Mouse (Mus musculus) CH12.LX (cell line): ENCODE measurements around the gene Wdr95.

ENCODE experiments used
- CHD2 ChIP-seq: IDR thresholded peaks from 2 replicates; pipeline ENCODE4 v1.6.1; 2011; ENCODE audit warnings: low read length, improper control_type of control experiment
- CTCF ChIP-seq, 2 experiments: IDR thresholded peaks in 1 of 2; conservative IDR thresholded peaks in 1 of 2; 2 replicates each; pipeline ENCODE4 v1.5.1; 2011 to 2012; ENCODE audit warnings: low read depth in 2 of 2, low read length in 2 of 2, improper control_type of control experiment in 1 of 2, inconsistent platforms in 1 of 2, mild to moderate bottlenecking in 1 of 2, moderate library complexity in 1 of 2
- EP300 ChIP-seq: IDR thresholded peaks from 2 replicates; pipeline ENCODE4 v1.6.1; 2011; ENCODE audit warnings: low read length, improper control_type of control experiment
- ETS1 ChIP-seq: conservative IDR thresholded peaks from 2 replicates; pipeline ENCODE4 v1.6.1; 2012; ENCODE audit warnings: low read depth, mild to moderate bottlenecking, inconsistent platforms, low read length, improper control_type of control experiment, moderate library complexity
- HCFC1 ChIP-seq: IDR thresholded peaks from 2 replicates; pipeline ENCODE4 v1.6.1; 2012; ENCODE audit warnings: low read depth, mild to moderate bottlenecking, inconsistent platforms, low read length, improper control_type of control experiment
- JUND ChIP-seq: conservative IDR thresholded peaks from 2 replicates; pipeline ENCODE4 v1.6.1; 2011; ENCODE audit warnings: low read depth, low read length, improper control_type of control experiment
- MAX ChIP-seq: IDR thresholded peaks from 2 replicates; pipeline ENCODE4 v1.6.1; 2011; ENCODE audit warnings: low read length, improper control_type of control experiment
- NELFE ChIP-seq: IDR thresholded peaks from 2 replicates; pipeline ENCODE4 v1.6.1; 2011; ENCODE audit warnings: low read depth, low read length, improper control_type of control experiment
- POLR2A ChIP-seq: IDR thresholded peaks from 2 replicates; pipeline ENCODE4 v1.6.1; 2011; ENCODE audit warnings: low read depth, mild to moderate bottlenecking, improper control_type of control experiment, low read length
- RCOR1 ChIP-seq: conservative IDR thresholded peaks from 2 replicates; pipeline ENCODE4 v1.6.1; 2012; ENCODE audit warnings: low read depth, mild to moderate bottlenecking, inconsistent platforms, low read length, improper control_type of control experiment
- TCF12 ChIP-seq: IDR thresholded peaks from 2 replicates; pipeline ENCODE4 v1.6.1; 2014; ENCODE audit warnings: low read depth, mild to moderate bottlenecking, inconsistent platforms, low read length, improper control_type of control experiment
- ZMIZ1 ChIP-seq: IDR thresholded peaks from 2 replicates; pipeline ENCODE4 v1.6.1; 2012; ENCODE audit warnings: low read depth, mild to moderate bottlenecking, inconsistent platforms, low read length, improper control_type of control experiment
- ZNF384 ChIP-seq: IDR thresholded peaks from 2 replicates; pipeline ENCODE4 v1.6.1; 2012; ENCODE audit warnings: low read depth, low read length, improper control_type of control experiment, inconsistent platforms

DNA sequence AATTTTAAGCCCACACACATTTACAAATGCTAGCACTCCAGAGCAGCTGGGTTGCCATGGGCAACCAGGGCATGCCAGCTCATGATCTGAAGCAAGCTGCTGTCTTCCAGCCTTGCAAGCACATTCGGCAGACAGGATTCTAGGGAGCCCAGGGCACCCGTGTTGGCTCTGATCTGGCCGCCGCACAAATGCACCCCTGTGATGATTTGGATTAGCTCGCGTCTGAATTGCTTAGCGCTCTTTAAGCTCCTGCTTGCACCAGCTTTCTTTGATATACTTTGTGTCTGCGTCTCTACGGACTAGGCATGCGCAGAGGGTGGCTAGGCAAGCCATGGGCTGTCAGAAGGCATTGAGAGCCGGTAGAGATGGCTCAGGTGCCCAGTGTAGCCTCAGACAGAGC lies 39.3 kb upstream of the Wdr95 start:
- TF ChIP-seq CTCF (conservative IDR thresholded peaks at IDR 0.05 in 1 of 2, IDR thresholded peaks at IDR 0.05 in 1 of 2; ENCODE audit: low read depth in 2 of 2, low read length in 2 of 2) (no peak), POLR2A (no peak), NELFE (no peak), ZNF384 (no peak), HCFC1 (no peak), CHD2 (no peak), RCOR1 (no peak), MAX (no peak), TCF12 (no peak), ZMIZ1 (no peak), EP300 (no peak), JUND (no peak), ETS1 (no peak)
